Mouse (Mus musculus) embryonic stem cell, embryonic (primary cell): ENCODE data around the gene Snrnp70.

Experiments used
- CTCF ChIA-PET, 4 experiments: fragments of 300-600 bp in 2 of 4; fragments of 350-600 bp in 2 of 4; sonication (Branson Sonifier 250); formaldehyde crosslinking; loops; one replicate each; lab custom pipeline; 2022; ENCODE audit warnings: inconsistent platforms in 2 of 4; lab: Charles Lee
- POLR2A ChIA-PET, 4 experiments: fragments of 300-600 bp in 2 of 4; fragments of 350-600 bp in 2 of 4; sonication (Branson Sonifier 250); formaldehyde crosslinking; loops; one replicate each; lab custom pipeline; 2022; ENCODE audit warnings: antibody characterized with exemption in 4 of 4, inconsistent platforms in 1 of 4; lab: Charles Lee

The Snrnp70 gene

GRCm38 (mm10) chr7:45403532-45404261 is 8.2 kb upstream of the Snrnp70 start:
- CTCF ChIA-PET = interaction anchor here in 3 of 4 experiments (0.6 to 4.9 kb wide), 15 partner anchors 13 to 253 kb away, joined by 3 to 47 read pairs (median 5); partner anchors contain the start of genes Lin7b (in 1 of the 3), Ppfia3 (in 1 of the 3) and Ruvbl2 (in 1 of the 3)

GRCm38 (mm10) chr7:45401521-45402085 is 6.1 kb upstream of the Snrnp70 start:
- POLR2A ChIA-PET = interaction anchor here (0.5 to 39.9 kb wide), 40 partner anchors 8 to 510 kb away, joined by 3 to 1478 read pairs (median 4); partner anchors contain the start of genes Gys1 (in 3 of the 4), Ftl1 (in 2 of the 4), Ntf5 (in 2 of the 4) and Ppfia3 (in 2 of the 4)
- CTCF ChIA-PET = interaction anchor here (0.6 to 2.4 kb wide), 26 partner anchors 10 to 281 kb away, joined by 3 to 13 read pairs (median 3); partner anchors contain the start of genes Gys1 (in 1 of the 4), Lhb (in 1 of the 4), Ppfia3 (in 1 of the 4) and Ruvbl2 (in 1 of the 4)

More at GRCm38 (mm10) chr7:45403532-45404261, 8.2 kb upstream of the Snrnp70 start:
- POLR2A ChIA-PET = interaction anchor here (0.5 to 39.9 kb wide), 14 partner anchors 14 to 208 kb away, joined by 3 to 1478 read pairs (median 5); partner anchors contain the start of genes Gys1 (in 2 of the 4), Bax (in 1 of the 4), Lin7b (in 1 of the 4) and Ppfia3 (in 1 of the 4)

GRCm38 (mm10) chr7:45396787-45397186 is 1.2 kb upstream of the Snrnp70 start:
- POLR2A ChIA-PET = interaction anchor here in 3 of 4 experiments (0.6 to 51.5 kb wide), 40 partner anchors 5 to 581 kb away, joined by 3 to 1478 read pairs (median 8); partner anchors contain the start of genes Ftl1 (in 3 of the 3), Kcna7 (in 3 of the 3), Ppfia3 (in 3 of the 3) and Trpm4 (in 2 of the 3)
- CTCF ChIA-PET = interaction anchor here in 2 of 4 experiments (0.6 to 4.9 kb wide), 5 partner anchors 9 to 1519 kb away, joined by 3 to 33 read pairs (median 7); partner anchors contain the start of genes Kcna7 (in 1 of the 2) and Ntf5 (in 1 of the 2)

GRCm38 (mm10) chr7:45396337-45396775 is 814 bp upstream of the Snrnp70 start:
- POLR2A ChIA-PET = interaction anchor here (0.6 to 51.5 kb wide), 88 partner anchors 5 to 578 kb away, joined by 3 to 1478 read pairs (median 5); partner anchors contain the start of genes Ftl1 (in 3 of the 4), Kcna7 (in 3 of the 4), Ppfia3 (in 3 of the 4) and Bax (in 2 of the 4)
- CTCF ChIA-PET = interaction anchor here (0.6 to 4.9 kb wide), 14 partner anchors 9 to 1518 kb away, joined by 3 to 33 read pairs (median 4); partner anchors contain the start of genes Kcna7 (in 2 of the 4), Gys1 (in 1 of the 4), Ntf5 (in 1 of the 4) and Rasip1 (in 1 of the 4)

GRCm38 (mm10) chr7:45395129-45395541 is 407 bp downstream of the Snrnp70 start:
- POLR2A ChIA-PET = interaction anchor here (0.6 to 51.5 kb wide), 101 partner anchors 4 to 576 kb away, joined by 3 to 1478 read pairs (median 5); partner anchors contain the start of genes Ccdc155 (in 3 of the 4), Ftl1 (in 3 of the 4), Kcna7 (in 3 of the 4) and Ppfia3 (in 3 of the 4)
- CTCF ChIA-PET = interaction anchor here (0.7 to 4.9 kb wide), 17 partner anchors 8 to 287 kb away, joined by 3 to 33 read pairs (median 4); partner anchors contain the start of genes Kcna7 (in 3 of the 4), Gys1 (in 1 of the 4) and Ntf5 (in 1 of the 4)

GRCm38 (mm10) chr7:45386077-45386476 is 9.5 kb downstream of the Snrnp70 start:
- POLR2A ChIA-PET = interaction anchor here in 3 of 4 experiments (0.7 to 51.5 kb wide), 12 partner anchors 5 to 173 kb away, joined by 3 to 1478 read pairs (median 4); partner anchors contain the start of genes Kcna7 (in 2 of the 3), Ppfia3 (in 2 of the 3), Snrnp70 (in 2 of the 3) and Gys1 (in 1 of the 3)

GRCm38 (mm10) chr7:45376057-45376456 is 19.5 kb downstream of the Snrnp70 start:
- POLR2A ChIA-PET = interaction anchor here (0.7 to 51.5 kb wide), 20 partner anchors 4 to 347 kb away, joined by 3 to 1478 read pairs (median 5); partner anchors contain the start of genes Ppfia3 (in 3 of the 4), Snrnp70 (in 2 of the 4), Ftl1 (in 1 of the 4) and Gys1 (in 1 of the 4)
- CTCF ChIA-PET = interaction anchor here in 3 of 4 experiments (0.6 to 2.3 kb wide), 4 partner anchors 10 to 211 kb away, joined by 3 to 10 read pairs (median 4); partner anchors contain the start of gene Kcna7 (in 1 of the 3)

More at GRCm38 (mm10) chr7:45386077-45386476, 9.5 kb downstream of the Snrnp70 start:
- CTCF ChIA-PET = interaction anchor here in 3 of 4 experiments (0.6 to 1.8 kb wide), 9 partner anchors 9 to 242 kb away, joined by 3 to 5 read pairs (median 4); partner anchors contain the start of genes Kcna7 (in 1 of the 3), Slc6a21 (in 1 of the 3) and Snrnp70 (in 1 of the 3)

- CTCF ChIA-PET = interaction anchor here in 1 of 4 experiments (0.6 kb wide), 1 partner anchor 267 kb away, joined by 14 read pairs; no protein-coding TSS in a partner anchor
- POLR2A ChIA-PET = interaction anchor here (0.6 to 51.5 kb wide), 9 partner anchors 3 to 254 kb away, joined by 3 to 1478 read pairs (median 6); partner anchors contain the start of genes Kcna7 (in 1 of the 4), Lin7b (in 1 of the 4), Ppfia3 (in 1 of the 4) and Snrnp70 (in 1 of the 4)
Measured at GRCm38 (mm10) chr7:45374620-45375019, 20.9 kb downstream of the Snrnp70 start.

GRCm38 (mm10) chr7:45372371-45372770 is 23.2 kb downstream of the Snrnp70 start:
- CTCF ChIA-PET = interaction anchor here in 2 of 4 experiments (0.6 to 1.2 kb wide), 6 partner anchors 7 to 424 kb away, joined by 3 to 17 read pairs (median 3); no protein-coding TSS in a partner anchor

GRCm38 (mm10) chr7:45370475-45371311 is 24.8 kb downstream of the Snrnp70 start, which contains the start of gene Lin7b:
Gene Lin7b (minus strand): TSS chr7:45370583.
- ChIA-PET CTCF (interaction anchor here in 2 of 4 experiments (0.9 to 6.9 kb wide), 3 partner anchors 28 to 33 kb away, joined by 3 to 79 read pairs (median 3); no protein-coding TSS in a partner anchor), POLR2A (interaction anchor here in 3 of 4 experiments (0.6 to 51.5 kb wide), 11 partner anchors 9 to 324 kb away, joined by 3 to 1478 read pairs (median 3); partner anchors contain the start of genes Snrnp70 (in 2 of the 3) and Kcna7 (in 1 of the 3))

More at GRCm38 (mm10) chr7:45372371-45372770, 23.2 kb downstream of the Snrnp70 start:
- POLR2A ChIA-PET = interaction anchor here in 3 of 4 experiments (0.6 to 51.5 kb wide), 19 partner anchors 0 to 318 kb away, joined by 3 to 1478 read pairs (median 4); partner anchors contain the start of genes Snrnp70 (in 2 of the 3), Kcna7 (in 1 of the 3), Lhb (in 1 of the 3) and Lin7b (in 1 of the 3)

GRCm38 (mm10) chr7:45369836-45370474 is 25.6 kb downstream of the Snrnp70 start:
- ChIA-PET POLR2A (interaction anchor here in 3 of 4 experiments (0.6 to 51.5 kb wide), 15 partner anchors 8 to 240 kb away, joined by 3 to 1478 read pairs (median 3); partner anchors contain the start of genes Snrnp70 (in 2 of the 3), Hrc (in 1 of the 3) and Kcna7 (in 1 of the 3)), CTCF (interaction anchor here in 2 of 4 experiments (0.7 to 6.9 kb wide), 4 partner anchors 9 to 34 kb away, joined by 3 to 79 read pairs (median 3); no protein-coding TSS in a partner anchor)

GRCm38 (mm10) chr7:45369022-45369745 is 26.4 kb downstream of the Snrnp70 start:
- ChIA-PET POLR2A (interaction anchor here in 3 of 4 experiments (0.6 to 51.5 kb wide), 20 partner anchors 8 to 239 kb away, joined by 3 to 1478 read pairs (median 5); partner anchors contain the start of genes Snrnp70 (in 2 of the 3), Hrc (in 1 of the 3) and Kcna7 (in 1 of the 3)), CTCF (interaction anchor here in 1 of 4 experiments (0.7 to 6.9 kb wide), 4 partner anchors 9 to 70 kb away, joined by 3 to 79 read pairs (median 3); no protein-coding TSS in a partner anchor)

GRCm38 (mm10) chr7:45368178-45368577 is 27.4 kb downstream of the Snrnp70 start:
- POLR2A ChIA-PET = interaction anchor here (0.5 to 51.5 kb wide), 42 partner anchors 8 to 353 kb away, joined by 3 to 1478 read pairs (median 6); partner anchors contain the start of genes Snrnp70 (in 3 of the 4), Gys1 (in 2 of the 4), Slc6a21 (in 2 of the 4) and Aldh16a1 (in 1 of the 4)
- CTCF ChIA-PET = interaction anchor here in 2 of 4 experiments (0.6 to 6.9 kb wide), 11 partner anchors 15 to 300 kb away, joined by 3 to 79 read pairs (median 5); partner anchors contain the start of gene Snrnp70 (in 1 of the 2)
